In genomic region chr1:136135777-136136444, GRCm38 (mm10) we compare ENCODE assay signal across 10 mouse cellular contexts. TPM values are rescaled to one million over a fixed set of nuclear protein-coding genes. Genes with fewer than 3 reads are reported as not detected.
A peak's percentile ranks its signal among the peaks of the same experiment; 100 is the strongest.
DNase-seq lines count a peak whose midpoint lies in the region; ATAC-seq and TF ChIP-seq lines count a peak whose summit lies in the region.
"Had no signal": no experiment of that assay in that cellular context is flagged by ENCODE, and none has a peak within 500 bp of the region (broad histone marks: within the 10 kb centered on the region; RNA-seq: fewer than 3 reads in every experiment).

No protein-coding gene starts in this region.

- H3K79me2 ChIP-seq in CH12.LX (replicated peaks; ENCODE audit: control insufficient read depth, extremely low read depth, insufficient read depth, poor library complexity, severe bottlenecking) (peaks cover 34% of the 10 kb centered on the region), myocyte (ENCODE audit: control insufficient read depth, insufficient read depth) (peaks cover 54% of the 10 kb centered on the region)

- no peak overlapping the region for H3K9ac ChIP-seq in forebrain, embryonic 15.5 days (replicated peaks)
- H3K9ac ChIP-seq in forebrain, embryonic 11.5 days (ENCODE audit: low read length) = no peak overlapping the region
- H3K9ac ChIP-seq in CH12.LX (ENCODE audit: insufficient read depth, low read depth) = peak overlapping the region; percentile 53
- no peak overlapping the region; the same call in 1 of the 2 replicates for H3K9ac ChIP-seq in hindbrain, embryonic 16.5 days (ENCODE audit: low read depth, low read length)
- H3K9ac ChIP-seq: kidney, embryonic 15.5 days had no signal

- WGBS in forebrain, embryonic 15.5 days = 64% methylated on average over 6 of the region's 6 CpGs
- 65% methylated on average over 6 of the region's 6 CpGs for WGBS in forebrain, embryonic 11.5 days
- 58% methylated on average over 6 of the region's 6 CpGs for WGBS in hindbrain, embryonic 16.5 days

- ATAC-seq in forebrain, embryonic 15.5 days (replicated peaks) = no peak
- ATAC-seq in forebrain, embryonic 11.5 days (replicated peaks; ENCODE audit: low FRiP score) = no peak
- ATAC-seq in hindbrain, embryonic 16.5 days = no peak

- in situ Hi-C loops in CH12.LX (cut with MboI; ENCODE audit: low pct_ligation_motif_present, low pct_unique_long_range_greater_than_20kb, low sequenced_read_pairs) = loop anchor here (10.0 kb wide), 1 partner anchor 371 kb away; the partner anchor contains the start of gene Phlda3

- H3K9me3 ChIP-seq in forebrain, embryonic 15.5 days = no peaks in the 10 kb centered on the region
- no peaks in the 10 kb centered on the region for H3K9me3 ChIP-seq in forebrain, embryonic 11.5 days (ENCODE audit: control insufficient read depth, low read length)
- H3K9me3 ChIP-seq in CH12.LX (replicated peaks; ENCODE audit: low read length) = no peaks in the 10 kb centered on the region
- no peaks in the 10 kb centered on the region for H3K9me3 ChIP-seq in hindbrain, embryonic 16.5 days (ENCODE audit: control insufficient read depth, low read length)
- H3K9me3 ChIP-seq: kidney, embryonic 15.5 days had no signal

- TF ChIP-seq CTCF in CH12.LX (conservative IDR thresholded peaks at IDR 0.05 in 1 of 2, IDR thresholded peaks at IDR 0.05 in 1 of 2; ENCODE audit: low read depth in 2 of 2, low read length in 2 of 2) = no peak

- H3K27me3 ChIP-seq in forebrain, embryonic 15.5 days = no peaks in the 10 kb centered on the region
- no peaks in the 10 kb centered on the region for H3K27me3 ChIP-seq in forebrain, embryonic 11.5 days (ENCODE audit: control insufficient read depth, insufficient read depth, low read length)
- H3K27me3 ChIP-seq in CH12.LX (replicated peaks) (no peaks in the 10 kb centered on the region), myocyte (ENCODE audit: control insufficient read depth, insufficient read depth, insufficient read length) (no peaks in the 10 kb centered on the region)
- no peaks in the 10 kb centered on the region for H3K27me3 ChIP-seq in hindbrain, embryonic 16.5 days (replicated peaks; ENCODE audit: control insufficient read depth, insufficient read depth, low read length)

- no peak overlapping the region; the same call in 1 of the 2 replicates for H3K4me3 ChIP-seq in forebrain, embryonic 15.5 days
- H3K4me3 ChIP-seq in forebrain, embryonic 11.5 days (ENCODE audit: low read depth, low read length) = no peak overlapping the region
- H3K4me3 ChIP-seq in CH12.LX (replicated peaks in 1 of 3; ENCODE audit: low read depth in 2 of 3, low read length in 2 of 3, poor library complexity in 1 of 3) (peak overlapping the region; percentile 22 to 31 (median 25)), myocyte (no peak overlapping the region)
- H3K4me3 ChIP-seq in hindbrain, embryonic 16.5 days (ENCODE audit: low read length) = no peak overlapping the region
- H3K4me3 ChIP-seq: kidney, embryonic 15.5 days had no signal

- dilution Hi-C loops in CH12.LX (cut with MboI; ENCODE audit: extremely low pct_ligation_motif_present, extremely low pct_unique_long_range_greater_than_20kb, low sequenced_read_pairs) = no loop called here

- TF ChIP-seq POLR2A in CH12.LX (IDR thresholded peaks at IDR 0.05; ENCODE audit: low read depth, low read length) (no peak), myocyte (IDR thresholded peaks at IDR 0.05; ENCODE audit: insufficient read length, low read depth) (no peak)

- TF ChIP-seq EP300 in CH12.LX (IDR thresholded peaks at IDR 0.05; ENCODE audit: low read length) = peak; percentile 78

- no peak for DNase-seq in forebrain, embryonic 11.5 days (ENCODE audit: low spot score)
- DNase-seq in CH12.LX (ENCODE audit: extremely low read depth) = peak; percentile 66
- DNase-seq in right cerebral cortex, postnatal 25 days = no peak
- no peak for DNase-seq in cerebellum, adult 11-12 months
- DNase-seq in adrenal gland, adult (ENCODE audit: inconsistent age in 2 of 2, low spot score in 1 of 2) = no peak
- DNase-seq: cerebellum, postnatal 25 days had no signal

- no peak overlapping the region for H3K27ac ChIP-seq in forebrain, embryonic 15.5 days (replicated peaks)
- H3K27ac ChIP-seq in forebrain, embryonic 11.5 days (ENCODE audit: low read depth, low read length) = no peak overlapping the region
- H3K27ac ChIP-seq in CH12.LX (ENCODE audit: insufficient read depth, low read depth) = peak overlapping the region; percentile 99
- no peak overlapping the region for H3K27ac ChIP-seq in hindbrain, embryonic 16.5 days (ENCODE audit: low read depth, low read length)

- no peaks in the 10 kb centered on the region for H3K36me3 ChIP-seq in forebrain, embryonic 15.5 days
- no peaks in the 10 kb centered on the region for H3K36me3 ChIP-seq in forebrain, embryonic 11.5 days (ENCODE audit: control insufficient read depth, insufficient read depth, low read length)
- H3K36me3 ChIP-seq in CH12.LX (replicated peaks in 1 of 2; ENCODE audit: control insufficient read depth in 1 of 2, insufficient read depth in 1 of 2, low read length in 1 of 2) (peaks cover 0 to 4% of the 10 kb centered on the region in 2 experiments), myocyte (ENCODE audit: control insufficient read depth, insufficient read depth) (no peaks in the 10 kb centered on the region)
- no peaks in the 10 kb centered on the region for H3K36me3 ChIP-seq in hindbrain, embryonic 16.5 days (ENCODE audit: control insufficient read depth, insufficient read depth, low read length)
- H3K36me3 ChIP-seq: kidney, embryonic 15.5 days had no signal

- TF ChIP-seq RAD21 in CH12.LX (IDR thresholded peaks at IDR 0.05; ENCODE audit: low read depth, low read length) = no peak

- H3K4me2 ChIP-seq in forebrain, embryonic 15.5 days (replicated peaks) = peak overlapping the region; percentile 73
- H3K4me2 ChIP-seq in forebrain, embryonic 11.5 days (ENCODE audit: low read depth, low read length, severe bottlenecking) = no peak overlapping the region
- H3K4me2 ChIP-seq in CH12.LX (ENCODE audit: insufficient read depth, low read depth, poor library complexity, severe bottlenecking) = peak overlapping the region; percentile 52
- peak overlapping the region; percentile 22; the same call in 1 of the 2 replicates for H3K4me2 ChIP-seq in hindbrain, embryonic 16.5 days (ENCODE audit: low read length)
- peak overlapping the region; percentile 91 for H3K4me2 ChIP-seq in myocyte (ENCODE audit: low read depth)

- H3K4me1 ChIP-seq in forebrain, embryonic 15.5 days = peaks cover 77% of the 10 kb centered on the region
- H3K4me1 ChIP-seq in forebrain, embryonic 11.5 days (replicated peaks; ENCODE audit: control insufficient read depth, insufficient read depth, low read length) = peaks cover 34% of the 10 kb centered on the region
- H3K4me1 ChIP-seq in CH12.LX (ENCODE audit: control insufficient read depth in 1 of 2, insufficient read depth in 2 of 2) = peaks cover 43 to 84% of the 10 kb centered on the region in 2 experiments
- H3K4me1 ChIP-seq in hindbrain, embryonic 16.5 days (ENCODE audit: control insufficient read depth, insufficient read depth, low read depth, low read length) = peaks cover 74% of the 10 kb centered on the region

- H3ac ChIP-seq in myocyte (ENCODE audit: control insufficient read depth, insufficient read length) = no peak overlapping the region

TF ChIP-seq in CH12.LX, 34 proteins besides CTCF, POLR2A, EP300 and RAD21 (continues in another document):
- peak; percentile 80 for TF ChIP-seq JUN (IDR thresholded peaks at IDR 0.05; ENCODE audit: insufficient read depth, low read depth, low read length)
- no peak; the same call in 1 of the 2 replicates for TF ChIP-seq ELF1 (IDR thresholded peaks at IDR 0.05; ENCODE audit: low read depth, low read length)
- peak; percentile 53; the same call in 1 of the 2 replicates for TF ChIP-seq PAX5 (IDR thresholded peaks at IDR 0.05; ENCODE audit: low read length)
- peak; percentile 4; the same call in 1 of the 2 replicates for TF ChIP-seq MAFK (IDR thresholded peaks at IDR 0.05; ENCODE audit: insufficient replicate concordance, low read length)
- peak; percentile 92 for TF ChIP-seq ZNF384 (IDR thresholded peaks at IDR 0.05; ENCODE audit: low read depth, low read length)
- TF ChIP-seq MAZ (IDR thresholded peaks at IDR 0.05; ENCODE audit: low read depth, low read length) = peak; percentile 21; the same call in 1 of the 2 replicates
- TF ChIP-seq MEF2A (IDR thresholded peaks at IDR 0.05; ENCODE audit: borderline replicate concordance, low read depth, low read length) = peak; percentile 18; the same call in 1 of the 2 replicates
- TF ChIP-seq IRF4 (IDR thresholded peaks at IDR 0.05; ENCODE audit: low read depth, low read length) = peak; percentile 96
- peak; percentile 55; the same call in 1 of the 2 replicates for TF ChIP-seq RCOR1 (conservative IDR thresholded peaks at IDR 0.05; ENCODE audit: low read depth, low read length)
- no peak; the same call in 1 of the 2 replicates for TF ChIP-seq UBTF (IDR thresholded peaks at IDR 0.05; ENCODE audit: low read depth, low read length)

TF ChIP-seq in myocyte, 11 proteins besides CTCF, POLR2A, EP300 and RAD21:
- TF ChIP-seq POLR2AphosphoS2 (IDR thresholded peaks at IDR 0.05; ENCODE audit: insufficient read length, low read depth) (no peak), TCF12 (IDR thresholded peaks at IDR 0.05; ENCODE audit: insufficient read depth, poor library complexity, severe bottlenecking) (no peak), CEBPB (IDR thresholded peaks at IDR 0.05; ENCODE audit: insufficient read depth, poor library complexity, severe bottlenecking) (no peak), REST (IDR thresholded peaks at IDR 0.05; ENCODE audit: insufficient read depth, insufficient read length) (no peak), SRF (IDR thresholded peaks at IDR 0.05; ENCODE audit: control insufficient read depth, insufficient read length, low read depth) (no peak), MAX (IDR thresholded peaks at IDR 0.05; ENCODE audit: low read depth) (no peak), MYOG (IDR thresholded peaks at IDR 0.05; ENCODE audit: control insufficient read depth in 1 of 3, insufficient read depth in 1 of 3, insufficient read length in 2 of 3, low read depth in 2 of 3) (no peak), USF1 (IDR thresholded peaks at IDR 0.05; ENCODE audit: low read depth) (no peak), TCF3 (IDR thresholded peaks at IDR 0.05; ENCODE audit: insufficient read length, low read depth) (no peak), E2F4 (IDR thresholded peaks at IDR 0.05; ENCODE audit: insufficient read depth) (no peak), MYOD1 (IDR thresholded peaks at IDR 0.05; ENCODE audit: control insufficient read depth in 1 of 3, insufficient read length in 2 of 3, low read depth in 2 of 3) (no peak)
TF ChIP-seq in myocyte: peak in this region for 0.

RNA-seq across cellular contexts. Expression of gene Kif21b, which starts 4.7 kb away (rescaled TPM):
- polyA plus RNA-seq in forebrain, embryonic 15.5 days (2015; fragmentation: Nextera tagmentation; extraction: Ambion mirVana) = 71.9 and 75.0 TPM in 2 replicates
- 16.4 and 19.1 TPM in 2 replicates for polyA plus RNA-seq in forebrain, embryonic 11.5 days (2014; fragmentation: Nextera tagmentation; extraction: Ambion mirVana)
- total RNA-seq in CH12.LX (2012; rRNA removed) (21.1 and 26.2 TPM in 2 replicates), CH12.LX (2014; rRNA removed) (6.0 and 7.3 TPM in 2 replicates)
- polyA plus RNA-seq in CH12.LX (2012; ENCODE audit: insufficient read length, low read depth) (22.6 and 32.4 TPM in 2 replicates), myocyte (2012; fragmentation: generic; extraction: Trizol) (16.8 TPM)
- 43.6 and 44.3 TPM in 2 replicates for polyA plus RNA-seq in hindbrain, embryonic 16.5 days (2015; fragmentation: Nextera tagmentation; extraction: Ambion mirVana)

Comparison
In these comparisons a context has a peak if more than half of its experiments do, and no peak if none do; other contexts are left out.
1. H3K4me3 ChIP-seq: peak in CH12.LX (3 of 3); none in forebrain, embryonic 15.5 days (single experiment), forebrain, embryonic 11.5 days (single experiment), hindbrain, embryonic 16.5 days (single experiment) and myocyte (single experiment).